Mouse (Mus musculus): ENCODE data around the gene Gvin1. TPM values are rescaled to one million over a fixed set of nuclear protein-coding genes. Genes with fewer than 3 reads are reported as not detected.
"Not testable (repeated sequence)": the region's sequence is repeated elsewhere in the genome, so short reads cannot be mapped to it uniquely, and the experiment has no call there.

Gvin1 gene
- polyA plus RNA-seq, 1 experiment: 0.07 TPM

- TF ChIP-seq POLR2A (IDR thresholded peaks at IDR 0.05; ENCODE audit: control insufficient read depth, low read depth, low read length): no peak
- Histone ChIP-seq H3K36me3 (ENCODE audit: control insufficient read depth, insufficient read depth, low read length) (no peaks in the 10 kb centered on the region), H3K4me3 (ENCODE audit: control insufficient read depth, low read depth, low read length) (no peak overlapping the region), H3K27ac (ENCODE audit: control insufficient read depth, insufficient read depth, low read depth, low read length) (no peak overlapping the region), H3K4me1 (ENCODE audit: control insufficient read depth, insufficient read depth, low read length) (no peaks in the 10 kb centered on the region), H3K27me3 (ENCODE audit: control insufficient read depth, insufficient read depth, low read length) (no peaks in the 10 kb centered on the region)
Observed at GRCm38 (mm10) chr7:106236327-106237191, 21.4 kb upstream of the Gvin1 start.

DNA sequence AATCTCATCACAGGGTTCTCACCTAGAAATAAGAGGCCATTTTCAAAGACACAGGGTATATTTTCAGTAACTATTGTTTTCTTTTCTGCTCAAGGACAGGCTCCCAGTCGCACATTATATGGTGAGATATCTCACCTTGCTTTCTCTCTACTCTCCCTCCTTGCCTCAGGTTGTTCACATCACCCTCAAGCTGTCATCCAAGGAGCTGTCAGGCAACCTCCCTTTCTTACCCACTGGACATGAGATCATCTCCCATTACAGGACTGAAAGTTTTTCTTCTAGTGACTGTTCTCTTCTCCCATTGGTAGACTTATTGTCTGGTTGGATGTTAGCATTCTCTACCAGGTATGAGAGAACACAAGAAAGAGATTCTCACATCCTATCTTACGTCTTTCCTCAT, 20.5 kb upstream of the Gvin1 start:
- TF ChIP-seq POLR2A (IDR thresholded peaks at IDR 0.05; ENCODE audit: control insufficient read depth, low read depth, low read length) (no peak), CTCF (IDR thresholded peaks at IDR 0.05; ENCODE audit: control insufficient read depth, insufficient read depth, insufficient replicate concordance, low read depth, low read length) (no peak)
- Histone ChIP-seq H3K27ac (ENCODE audit: control insufficient read depth, insufficient read depth, low read depth, low read length) (no peak overlapping the region), H3K4me1 (ENCODE audit: control insufficient read depth, insufficient read depth, low read length) (no peaks in the 10 kb centered on the region), H3K4me3 (ENCODE audit: control insufficient read depth, low read depth, low read length) (no peak overlapping the region), H3K27me3 (ENCODE audit: control insufficient read depth, insufficient read depth, low read length) (no peaks in the 10 kb centered on the region), H3K36me3 (ENCODE audit: control insufficient read depth, insufficient read depth, low read length) (no peaks in the 10 kb centered on the region)

DNA sequence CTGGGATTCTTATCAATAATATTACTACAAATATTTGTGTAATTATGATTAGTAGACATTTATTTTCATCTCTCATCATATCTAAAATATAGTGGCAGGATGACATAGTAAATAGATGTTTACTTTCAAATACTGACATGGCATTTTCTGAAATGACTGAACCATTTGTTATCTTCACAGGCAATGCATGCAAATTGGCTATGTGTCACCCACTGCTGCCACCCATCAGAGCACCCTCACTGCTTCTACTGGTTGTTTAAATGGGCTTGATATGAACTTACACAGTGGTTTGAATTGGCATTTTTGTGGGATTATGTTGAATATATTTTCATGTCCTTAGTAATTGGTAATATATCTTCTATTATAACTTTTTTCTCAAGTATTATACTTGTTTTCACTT, 784 bp upstream of the Gvin1 start:
- not testable (repeated sequence) for H3K4me1 ChIP-seq (ENCODE audit: control insufficient read depth, insufficient read depth, low read length); H3K27ac ChIP-seq (ENCODE audit: control insufficient read depth, insufficient read depth, low read depth, low read length); H3K27me3 ChIP-seq (ENCODE audit: control insufficient read depth, insufficient read depth, low read length)

DNA sequence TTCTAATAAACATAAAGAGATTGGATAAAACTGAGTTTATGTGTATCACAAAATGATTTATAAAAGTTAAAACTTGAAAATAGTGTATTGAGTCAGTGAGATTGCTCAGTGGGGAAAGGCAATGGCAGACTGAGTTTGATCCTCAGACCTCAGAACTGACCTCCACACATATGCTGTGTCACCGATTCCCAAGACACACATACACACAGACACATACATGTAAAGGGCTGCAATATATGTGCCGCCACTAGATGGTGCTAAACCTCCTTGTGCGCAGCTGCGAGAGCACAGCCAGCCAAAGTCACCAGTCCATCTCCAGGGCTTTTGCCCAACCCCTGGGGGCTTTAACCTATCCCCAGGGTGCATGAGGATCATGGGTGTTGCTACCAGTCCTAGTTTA, 1.4 kb downstream of the Gvin1 start:
- not testable (repeated sequence) for H3K36me3 ChIP-seq (ENCODE audit: control insufficient read depth, insufficient read depth, low read length); H3K4me3 ChIP-seq (ENCODE audit: control insufficient read depth, low read depth, low read length); H3K27me3 ChIP-seq (ENCODE audit: control insufficient read depth, insufficient read depth, low read length); H3K27ac ChIP-seq (ENCODE audit: control insufficient read depth, insufficient read depth, low read depth, low read length); H3K4me1 ChIP-seq (ENCODE audit: control insufficient read depth, insufficient read depth, low read length)

More for the DNA sequence above, 784 bp upstream of the Gvin1 start:
- H3K4me3 ChIP-seq (ENCODE audit: control insufficient read depth, low read depth, low read length); H3K36me3 ChIP-seq (ENCODE audit: control insufficient read depth, insufficient read depth, low read length): not testable (repeated sequence)

GRCm38 (mm10) chr7:106206630-106207029, 8.5 kb downstream of the Gvin1 start:
- H3K27ac ChIP-seq (ENCODE audit: control insufficient read depth, insufficient read depth, low read depth, low read length); H3K4me3 ChIP-seq (ENCODE audit: control insufficient read depth, low read depth, low read length); H3K4me1 ChIP-seq (ENCODE audit: control insufficient read depth, insufficient read depth, low read length); H3K36me3 ChIP-seq (ENCODE audit: control insufficient read depth, insufficient read depth, low read length); H3K27me3 ChIP-seq (ENCODE audit: control insufficient read depth, insufficient read depth, low read length): not testable (repeated sequence)

DNA sequence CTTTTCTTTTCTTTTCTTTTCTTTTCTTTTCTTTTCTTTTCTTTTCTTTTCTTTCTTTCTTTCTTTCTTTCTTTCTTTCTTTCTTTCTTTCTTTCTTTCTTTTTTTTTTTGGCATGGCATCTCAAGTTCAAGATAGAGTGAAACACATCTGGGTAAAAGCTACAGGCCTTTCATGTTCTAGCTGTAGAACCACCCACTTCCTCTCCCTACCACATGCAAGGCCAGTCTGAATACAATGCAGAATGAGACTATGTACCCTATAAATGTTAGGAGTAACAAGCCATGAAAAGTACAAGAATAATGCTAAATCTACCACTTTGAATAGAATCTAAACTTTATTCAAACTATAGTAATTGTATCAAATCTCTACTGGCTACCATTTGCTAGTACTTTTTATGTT, 38.1 kb downstream of the Gvin1 start:
- not testable (repeated sequence) for H3K36me3 ChIP-seq (ENCODE audit: control insufficient read depth, insufficient read depth, low read length); H3K4me3 ChIP-seq (ENCODE audit: control insufficient read depth, low read depth, low read length); H3K27ac ChIP-seq (ENCODE audit: control insufficient read depth, insufficient read depth, low read depth, low read length); H3K27me3 ChIP-seq (ENCODE audit: control insufficient read depth, insufficient read depth, low read length); H3K4me1 ChIP-seq (ENCODE audit: control insufficient read depth, insufficient read depth, low read length)

DNA sequence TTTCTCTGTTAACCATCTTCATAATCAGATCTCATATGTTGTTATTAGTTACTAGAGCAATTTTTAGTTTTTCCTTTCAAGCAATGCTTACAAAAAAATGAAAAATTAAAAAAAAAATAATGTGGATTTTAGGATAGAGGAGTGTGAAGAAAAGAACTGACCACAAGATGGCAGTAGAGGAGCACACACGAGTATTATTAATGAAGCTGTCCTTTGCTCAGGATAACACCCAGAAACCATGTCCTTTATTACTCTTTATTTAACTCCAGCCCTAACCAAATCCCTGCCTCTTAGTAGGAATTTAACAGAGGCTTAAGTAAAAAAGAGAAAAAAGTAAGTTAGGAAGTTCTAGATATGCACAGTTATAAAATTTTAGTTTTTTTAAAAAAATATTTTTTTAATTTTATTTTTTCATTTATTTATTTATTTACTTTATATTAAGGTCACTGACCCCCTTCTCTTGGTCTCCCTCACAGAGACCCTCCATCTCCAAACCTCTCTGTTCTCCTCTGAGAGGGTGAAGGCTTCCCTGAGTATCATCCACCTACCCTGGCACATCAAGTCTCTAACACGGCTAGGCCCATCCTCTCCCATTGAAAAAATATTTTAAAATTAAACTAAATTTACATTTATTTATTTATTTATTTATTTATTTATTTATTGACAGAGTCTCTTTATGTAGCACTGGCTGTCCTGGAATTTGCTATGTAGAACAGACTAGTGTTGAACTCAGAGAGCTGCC, 69.9 kb downstream of the Gvin1 start:
- H3K4me3 ChIP-seq (ENCODE audit: control insufficient read depth, low read depth, low read length); H3K27ac ChIP-seq (ENCODE audit: control insufficient read depth, insufficient read depth, low read depth, low read length); H3K4me1 ChIP-seq (ENCODE audit: control insufficient read depth, insufficient read depth, low read length); H3K27me3 ChIP-seq (ENCODE audit: control insufficient read depth, insufficient read depth, low read length); H3K36me3 ChIP-seq (ENCODE audit: control insufficient read depth, insufficient read depth, low read length): not testable (repeated sequence)

DNA sequence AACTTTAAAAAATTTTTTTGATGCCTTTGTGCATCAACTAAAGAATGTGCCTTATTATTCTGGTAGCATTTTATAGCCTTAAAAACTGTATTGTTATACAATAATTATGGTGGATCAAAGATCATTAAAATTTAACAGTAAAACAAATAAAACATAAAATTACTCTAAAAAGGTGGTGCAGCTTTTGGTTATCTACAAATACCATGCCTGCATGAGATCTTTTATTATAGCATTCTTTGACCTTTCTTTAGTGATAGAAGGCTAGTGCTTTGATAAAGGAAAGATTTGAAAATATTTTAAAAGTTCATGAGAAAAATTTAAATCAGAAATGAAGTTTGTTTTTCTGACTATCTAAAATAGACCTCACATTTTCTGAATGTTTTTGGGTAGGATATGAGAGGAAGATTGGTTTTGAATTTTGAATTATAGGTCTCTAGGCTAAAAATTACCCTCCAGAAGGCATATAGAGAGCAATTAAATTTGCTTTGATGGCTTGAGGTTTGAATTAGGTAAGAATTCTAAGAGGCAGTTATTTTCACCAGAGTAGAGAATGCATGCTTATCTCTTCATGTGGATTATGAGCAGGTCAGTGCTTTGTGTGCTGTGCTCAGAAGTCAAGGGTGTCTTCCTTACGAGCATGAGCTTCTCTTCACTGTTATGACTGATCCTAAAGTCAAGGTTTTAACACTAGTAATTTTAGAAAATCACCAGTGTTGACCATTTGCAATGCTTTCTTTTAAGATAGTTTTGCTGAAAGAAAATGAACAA, 73.8 kb downstream of the Gvin1 start:
- H3K36me3 ChIP-seq (ENCODE audit: control insufficient read depth, insufficient read depth, low read length); H3K4me1 ChIP-seq (ENCODE audit: control insufficient read depth, insufficient read depth, low read length); H3K27ac ChIP-seq (ENCODE audit: control insufficient read depth, insufficient read depth, low read depth, low read length); H3K4me3 ChIP-seq (ENCODE audit: control insufficient read depth, low read depth, low read length); H3K27me3 ChIP-seq (ENCODE audit: control insufficient read depth, insufficient read depth, low read length): not testable (repeated sequence)

DNA sequence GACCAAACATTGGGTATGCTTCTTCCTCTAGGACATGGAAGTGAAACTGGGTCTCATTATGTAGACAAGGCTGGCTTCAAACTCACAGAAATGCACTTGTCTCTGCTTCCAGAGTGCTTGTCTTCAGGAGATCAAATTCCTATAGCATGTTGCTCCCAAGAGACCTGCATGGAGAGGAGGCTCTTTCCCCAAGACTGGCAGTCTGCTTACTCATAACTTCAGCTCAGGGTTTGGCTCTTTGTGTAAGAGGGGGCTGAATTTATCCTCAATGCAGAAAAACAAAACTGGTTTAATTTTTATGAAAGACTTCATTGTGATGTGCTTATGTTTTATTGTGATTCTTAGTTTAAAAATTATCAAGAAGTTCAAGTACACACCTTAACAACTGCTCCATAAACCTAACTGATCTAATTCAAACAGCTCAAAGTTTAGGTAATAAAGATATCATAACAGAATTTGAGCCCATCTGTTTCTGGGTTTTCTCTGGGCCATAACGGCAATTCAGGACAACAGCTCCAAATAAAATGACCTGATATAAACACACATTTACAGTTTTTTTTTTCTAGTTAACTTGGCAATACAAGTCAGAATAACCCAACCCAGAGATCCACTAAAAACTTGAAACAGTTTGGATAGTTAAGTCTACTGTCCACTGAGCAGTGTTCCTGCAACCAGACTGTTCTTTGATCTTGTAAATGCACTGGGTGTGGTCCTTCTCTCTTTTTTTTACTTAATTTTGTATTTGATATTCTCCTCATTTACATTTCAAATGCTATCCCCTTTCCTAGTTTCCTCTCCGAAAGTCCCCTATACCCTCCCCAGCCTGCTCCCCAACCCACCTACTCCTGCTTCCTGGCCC, 97.8 kb downstream of the Gvin1 start:
- H3K27me3 ChIP-seq (ENCODE audit: control insufficient read depth, insufficient read depth, low read length); H3K4me3 ChIP-seq (ENCODE audit: control insufficient read depth, low read depth, low read length); H3K36me3 ChIP-seq (ENCODE audit: control insufficient read depth, insufficient read depth, low read length); H3K4me1 ChIP-seq (ENCODE audit: control insufficient read depth, insufficient read depth, low read length); H3K27ac ChIP-seq (ENCODE audit: control insufficient read depth, insufficient read depth, low read depth, low read length): not testable (repeated sequence)

Measured in testis, adult 2 months (tissue).